Mouse (Mus musculus) intestine, embryonic 14.5 days (tissue): ENCODE measurements around the gene Heg1. TPM values are rescaled to one million over a fixed set of nuclear protein-coding genes. Genes with fewer than 3 reads are reported as not detected.

Experiments
- ATAC-seq: fragments of 200-750 bp; cut with Nextera tagmentation; replicated peaks from 2 replicates; pipeline ENCODE4 v1.8.0; 2017; ENCODE audit warnings: low read depth, moderate number of reproducible peaks, moderate TSS enrichment, moderate library complexity; ENCODE audit not compliant: low FRiP score, low TSS enrichment
- DNase-seq: peaks from one replicate; pipeline ENCODE4 v3.0.0-alpha.2; 2018; ENCODE audit warnings: low spot score
- H3K27ac ChIP-seq: fragments of 300-500 bp; sonication (generic); 2 replicates; pipeline ENCODE4 v1.5.1; 2014; ENCODE audit warnings: low read depth, mild to moderate bottlenecking, control low read depth
- H3K27me3 ChIP-seq: fragments of 300-500 bp; sonication (generic); replicated peaks from 2 replicates; pipeline ENCODE4 v1.6.1; 2014; ENCODE audit warnings: low read length, control low read depth; ENCODE audit not compliant: control insufficient read depth, insufficient read depth
- H3K36me3 ChIP-seq: fragments of 300-500 bp; sonication (generic); 2 replicates; pipeline ENCODE4 v1.6.1; 2014; ENCODE audit warnings: low read length, control low read depth; ENCODE audit not compliant: control insufficient read depth, insufficient read depth
- H3K4me1 ChIP-seq: fragments of 300-500 bp; sonication (generic); replicated peaks from 2 replicates; pipeline ENCODE4 v1.6.1; 2014; ENCODE audit warnings: low read length, control low read depth, mixed read lengths; ENCODE audit not compliant: control insufficient read depth, insufficient read depth
- H3K4me2 ChIP-seq: fragments of 300-500 bp; sonication (generic); 2 replicates; pipeline ENCODE4 v1.6.1; 2014; ENCODE audit warnings: low read length
- H3K4me3 ChIP-seq: fragments of 300-500 bp; sonication (generic); 2 replicates; pipeline ENCODE4 v1.5.1; 2014; ENCODE audit warnings: low read depth, low read length, control low read depth, mixed read lengths
- H3K9ac ChIP-seq: fragments of 300-500 bp; sonication (generic); 2 replicates; pipeline ENCODE4 v1.6.1; 2014; ENCODE audit warnings: mild to moderate bottlenecking, low read length
- H3K9me3 ChIP-seq: fragments of 300-500 bp; sonication (generic); 2 replicates; pipeline ENCODE4 v1.6.1; 2016; ENCODE audit warnings: low read length, control low read depth; ENCODE audit not compliant: control insufficient read depth
- WGBS: fragments of 180-500 bp; shearing (Covaris S2); extraction: QIAGEN DNeasy Blood & Tissue Kit; methylation state at CpG from one replicate; pipeline ENCODE4 v1.1.7; 2014; 5-methylcytosine and 5-hydroxymethylcytosine counted together
- polyA plus RNA-seq: library from polyadenylated mRNA; unstranded; fragments of >200 nt; fragmentation: Nextera tagmentation; extraction: Ambion mirVana; gene quantifications from 2 replicates; pipeline ENCODE4 v1.2.1, GENCODE M21; 2014

The Heg1 gene
- polyA plus RNA-seq, 1 experiment from 2014 or later: 26.5 TPM

GRCm38 (mm10) chr16:33681661-33682060 is 2.5 kb upstream of the Heg1 start:
- H3K27ac ChIP-seq: no peak overlapping the region
- H3K27me3 ChIP-seq: no peaks in the 10 kb centered on the region
- peaks cover 19% of the 10 kb centered on the region for H3K4me1 ChIP-seq
- H3K4me3 ChIP-seq: no peak overlapping the region
- H3K36me3 ChIP-seq: no peaks in the 10 kb centered on the region
- ATAC-seq (no peak), DNase-seq (no peak)
- no peak overlapping the region for H3K9ac ChIP-seq
- no peak overlapping the region for H3K4me2 ChIP-seq
- H3K9me3 ChIP-seq: no peaks in the 10 kb centered on the region

GRCm38 (mm10) chr16:33682651-33683050 is 1.5 kb upstream of the Heg1 start:
- 82% methylated on average over 3 of the region's 3 CpGs for WGBS
- H3K27me3 ChIP-seq: no peaks in the 10 kb centered on the region
- no peak overlapping the region for H3K4me3 ChIP-seq
- no peak overlapping the region for H3K9ac ChIP-seq
- no peak overlapping the region for H3K27ac ChIP-seq
- DNase-seq (no peak), ATAC-seq (no peak)
- no peaks in the 10 kb centered on the region for H3K36me3 ChIP-seq
- no peaks in the 10 kb centered on the region for H3K9me3 ChIP-seq
- H3K4me1 ChIP-seq: peaks cover 25% of the 10 kb centered on the region
- no peak overlapping the region for H3K4me2 ChIP-seq

GRCm38 (mm10) chr16:33683206-33684161 is 686 bp upstream of the Heg1 start:
- peak overlapping the region; percentile 75 for H3K4me2 ChIP-seq
- peak overlapping the region; percentile 84 for H3K27ac ChIP-seq
- no peaks in the 10 kb centered on the region for H3K9me3 ChIP-seq
- H3K4me3 ChIP-seq: peak overlapping the region; percentile 87
- no peaks in the 10 kb centered on the region for H3K36me3 ChIP-seq
- 65% methylated on average over 13 of the region's 13 CpGs for WGBS
- H3K9ac ChIP-seq: peak overlapping the region; percentile 97
- no peaks in the 10 kb centered on the region for H3K27me3 ChIP-seq
- peak; percentile 1; the same call in 1 of the 2 replicates for ATAC-seq
- DNase-seq: no peak
- peaks cover 25% of the 10 kb centered on the region for H3K4me1 ChIP-seq

- Histone ChIP-seq H3K4me1 (peaks cover 25% of the 10 kb centered on the region), H3K9me3 (no peaks in the 10 kb centered on the region), H3K4me3 (peak overlapping the region; percentile 87), H3K27ac (peak overlapping the region; percentile 84), H3K4me2 (peak overlapping the region; percentile 75), H3K9ac (peak overlapping the region; percentile 97), H3K36me3 (0 out of 2 replicates have a peak, but pooled peaks cover 3% of the 10 kb centered on the region), H3K27me3 (no peaks in the 10 kb centered on the region)
- peak; percentile 42 for ATAC-seq
- WGBS: 1% methylated on average over 42 of the region's 46 CpGs
- peak; percentile 74 for DNase-seq
Observed at GRCm38 (mm10) chr16:33684703-33685701, 832 bp downstream of the Heg1 start.

GRCm38 (mm10) chr16:33686056-33686455 is 1.9 kb downstream of the Heg1 start:
- no peak overlapping the region for H3K27ac ChIP-seq

GRCm38 (mm10) chr16:33687724-33688123 is 3.6 kb downstream of the Heg1 start:
- Histone ChIP-seq H3K27ac (no peak overlapping the region), H3K9me3 (no peaks in the 10 kb centered on the region), H3K36me3 (0 out of 2 replicates have a peak, but pooled peaks cover 3% of the 10 kb centered on the region), H3K9ac (no peak overlapping the region), H3K27me3 (no peaks in the 10 kb centered on the region), H3K4me3 (no peak overlapping the region), H3K4me1 (peaks cover 32% of the 10 kb centered on the region), H3K4me2 (peak overlapping the region; percentile 75)
- DNase-seq: no peak
- 63% methylated on average over 3 of the region's 3 CpGs for WGBS
- ATAC-seq: no peak

More at GRCm38 (mm10) chr16:33686056-33686455, 1.9 kb downstream of the Heg1 start:
- Histone ChIP-seq H3K4me2 (peak overlapping the region; percentile 75), H3K4me1 (peaks cover 32% of the 10 kb centered on the region), H3K36me3 (0 out of 2 replicates have a peak, but pooled peaks cover 3% of the 10 kb centered on the region), H3K9ac (peak overlapping the region; percentile 97), H3K9me3 (no peaks in the 10 kb centered on the region), H3K27me3 (no peaks in the 10 kb centered on the region), H3K4me3 (peak overlapping the region; percentile 87)
- DNase-seq (no peak), ATAC-seq (no peak)
- WGBS: 78% methylated on average over 1 of the region's 1 CpGs

GRCm38 (mm10) chr16:33690975-33691747 is 7.0 kb downstream of the Heg1 start:
- DNase-seq (no peak), ATAC-seq (no peak)
- Histone ChIP-seq H3K4me3 (no peak overlapping the region), H3K36me3 (0 out of 2 replicates have a peak, but pooled peaks cover 3% of the 10 kb centered on the region), H3K27ac (no peak overlapping the region), H3K9ac (no peak overlapping the region), H3K4me1 (peaks cover 22% of the 10 kb centered on the region), H3K9me3 (no peaks in the 10 kb centered on the region), H3K4me2 (no peak overlapping the region), H3K27me3 (no peaks in the 10 kb centered on the region)
- 75% methylated on average over 6 of the region's 6 CpGs for WGBS
